Mouse (Mus musculus) embryo, embryonic 10.5 days (tissue): ENCODE results near the gene Ksr2.
"Not testable (repeated sequence)": the region's sequence is repeated elsewhere in the genome, so short reads cannot be mapped to it uniquely, and the experiment has no call there.

ENCODE experiments used
- DNase-seq: peaks from one replicate; pipeline ENCODE4 v3.0.0-alpha.2; 2015; ENCODE audit warnings: low spot score

The Ksr2 gene

GRCm38 (mm10) chr5:117413507-117414501 is at the start of gene Ksr2:
TSS of gene Ksr2 (plus strand) at chr5:117414000.
- peak; percentile 67 for DNase-seq

GRCm38 (mm10) chr5:117364821-117365220 is 49.0 kb upstream of the Ksr2 start:
- DNase-seq, result no peak

GRCm38 (mm10) chr5:117365904-117366561 is 47.8 kb upstream of the Ksr2 start:
- no peak for DNase-seq

- DNase-seq, result peak; percentile 56
These were observed 46.6 kb upstream of the Ksr2 start for GRCm38 (mm10) chr5:117367206-117367605.

GRCm38 (mm10) chr5:117370592-117370991 is 43.2 kb upstream of the Ksr2 start:
- DNase-seq, result no peak

- DNase-seq, result no peak
These were observed 40.4 kb upstream of the Ksr2 start for GRCm38 (mm10) chr5:117373418-117373817.

- DNase-seq, result no peak
These were observed 39.3 kb upstream of the Ksr2 start for GRCm38 (mm10) chr5:117374372-117375049.

- DNase-seq, result no peak
These were observed 37.5 kb upstream of the Ksr2 start for GRCm38 (mm10) chr5:117376331-117376761.

GRCm38 (mm10) chr5:117377731-117378130 is 36.1 kb upstream of the Ksr2 start:
- not testable (repeated sequence) for DNase-seq

GRCm38 (mm10) chr5:117380199-117380598 is 33.6 kb upstream of the Ksr2 start:
- DNase-seq, result no peak

- DNase-seq, result no peak
These were observed 32.0 kb upstream of the Ksr2 start for GRCm38 (mm10) chr5:117381785-117382184.

- DNase-seq, result no peak
These were observed 30.6 kb upstream of the Ksr2 start for GRCm38 (mm10) chr5:117383198-117383597.

GRCm38 (mm10) chr5:117388296-117388751 is 25.5 kb upstream of the Ksr2 start:
- DNase-seq, result peak; percentile 80

GRCm38 (mm10) chr5:117388877-117389276 is 24.9 kb upstream of the Ksr2 start, which contains the start of gene Rfc5:
TSS of gene Rfc5 (minus strand) at chr5:117389047.
- DNase-seq, result peak; percentile 98

GRCm38 (mm10) chr5:117390895-117391294 is 22.9 kb upstream of the Ksr2 start:
- no peak for DNase-seq

- DNase-seq, result no peak
These were observed 18.0 kb upstream of the Ksr2 start for GRCm38 (mm10) chr5:117395834-117396233.

- DNase-seq, result no peak
These were observed 17.2 kb upstream of the Ksr2 start for GRCm38 (mm10) chr5:117396596-117397014.

- DNase-seq, result no peak
These were observed 16.4 kb upstream of the Ksr2 start for GRCm38 (mm10) chr5:117397371-117397770.

- no peak for DNase-seq
These were observed 15.7 kb upstream of the Ksr2 start for GRCm38 (mm10) chr5:117398007-117398550.

- no peak for DNase-seq
These were observed 14.5 kb upstream of the Ksr2 start for GRCm38 (mm10) chr5:117399281-117399680.

GRCm38 (mm10) chr5:117403609-117404008 is 10.2 kb upstream of the Ksr2 start:
- no peak for DNase-seq

- not testable (repeated sequence) for DNase-seq
These were observed 9.1 kb upstream of the Ksr2 start for GRCm38 (mm10) chr5:117404671-117405070.
